Mouse (Mus musculus) heart, adult 2 months (tissue): ENCODE data around the gene Bst1.

Experiments
- CTCF ChIP-seq: fragments of 200-600 bp; IDR thresholded peaks from 2 replicates; pipeline ENCODE4 v1.8.1; 2022; ENCODE audit warnings: antibody characterized with exemption, mild to moderate bottlenecking, moderate library complexity
- POLR2A ChIP-seq: fragments of 200-500 bp; IDR thresholded peaks from 2 replicates; pipeline ENCODE4 v1.6.1; 2011; ENCODE audit warnings: mild to moderate bottlenecking, low read depth, low read length, control low read depth; ENCODE audit not compliant: insufficient read depth

DNA sequence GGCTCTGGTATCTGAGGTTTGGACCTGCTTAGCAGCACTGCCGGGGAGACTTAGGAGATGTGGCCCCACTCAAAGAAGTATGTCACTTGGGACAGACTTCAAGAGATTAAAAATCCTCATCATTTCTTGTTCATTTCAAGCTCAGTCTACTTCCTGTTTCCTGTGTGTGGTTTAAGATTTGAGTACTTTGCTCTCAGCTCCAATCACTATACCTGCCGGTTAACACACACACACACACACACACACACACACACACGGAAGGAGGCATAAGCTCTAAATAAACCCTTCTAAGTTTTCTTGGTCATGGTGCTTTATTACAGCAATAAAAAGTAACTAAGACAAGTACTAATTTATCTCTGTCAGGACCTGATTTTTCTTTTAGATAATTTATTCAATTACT is 47.1 kb upstream of the Bst1 start:
- no peak for TF ChIP-seq POLR2A
- TF ChIP-seq CTCF: no peak
